Mouse (Mus musculus) midbrain, embryonic 15.5 days (tissue): ENCODE measurements around the gene Wdr66. TPM values are rescaled to one million over a fixed set of nuclear protein-coding genes. Genes with fewer than 3 reads are reported as not detected.

Source experiments
- ATAC-seq: fragments of 200-750 bp; cut with Nextera tagmentation; replicated peaks from 2 replicates; pipeline ENCODE4 v1.8.0; 2017; ENCODE audit warnings: moderate TSS enrichment
- H3K27ac ChIP-seq: fragments of 300-500 bp; sonication (generic); 2 replicates; pipeline ENCODE4 v1.5.1; 2015; ENCODE audit warnings: mild to moderate bottlenecking, inconsistent platforms
- H3K27me3 ChIP-seq: fragments of 300-500 bp; sonication (generic); replicated peaks from 2 replicates; pipeline ENCODE4 v1.6.1; 2015; ENCODE audit warnings: inconsistent platforms
- H3K36me3 ChIP-seq: fragments of 300-500 bp; sonication (generic); replicated peaks from 2 replicates; pipeline ENCODE4 v1.6.1; 2015; ENCODE audit warnings: inconsistent platforms
- H3K4me1 ChIP-seq: fragments of 300-500 bp; sonication (generic); 2 replicates; pipeline ENCODE4 v1.6.1; 2015; ENCODE audit warnings: inconsistent platforms
- H3K4me2 ChIP-seq: fragments of 300-500 bp; sonication (generic); 2 replicates; pipeline ENCODE4 v1.6.1; 2015; ENCODE audit warnings: inconsistent platforms, mild to moderate bottlenecking, moderate library complexity
- H3K4me3 ChIP-seq: fragments of 300-500 bp; sonication (generic); 2 replicates; pipeline ENCODE4 v1.5.1; 2015; ENCODE audit warnings: mild to moderate bottlenecking, inconsistent platforms
- H3K9ac ChIP-seq: fragments of 300-500 bp; sonication (generic); 2 replicates; pipeline ENCODE4 v1.6.1; 2015; ENCODE audit warnings: mild to moderate bottlenecking, inconsistent platforms
- H3K9me3 ChIP-seq: fragments of 300-500 bp; sonication (generic); 2 replicates; pipeline ENCODE4 v1.6.1; 2016; ENCODE audit warnings: inconsistent platforms
- WGBS: fragments of 180-500 bp; shearing (Covaris S2); methylation state at CpG from one replicate; pipeline ENCODE4 v1.1.7; 2015; ENCODE audit warnings: mixed read lengths; 5-methylcytosine and 5-hydroxymethylcytosine counted together
- polyA plus RNA-seq: library from polyadenylated mRNA; unstranded; fragments of >200 nt; fragmentation: Nextera tagmentation; extraction: Ambion mirVana; gene quantifications from 2 replicates; pipeline ENCODE4 v1.2.1, GENCODE M21; 2015

Wdr66 gene
- polyA plus RNA-seq, 1 experiment from 2014 or later, result 1.5 TPM

DNA sequence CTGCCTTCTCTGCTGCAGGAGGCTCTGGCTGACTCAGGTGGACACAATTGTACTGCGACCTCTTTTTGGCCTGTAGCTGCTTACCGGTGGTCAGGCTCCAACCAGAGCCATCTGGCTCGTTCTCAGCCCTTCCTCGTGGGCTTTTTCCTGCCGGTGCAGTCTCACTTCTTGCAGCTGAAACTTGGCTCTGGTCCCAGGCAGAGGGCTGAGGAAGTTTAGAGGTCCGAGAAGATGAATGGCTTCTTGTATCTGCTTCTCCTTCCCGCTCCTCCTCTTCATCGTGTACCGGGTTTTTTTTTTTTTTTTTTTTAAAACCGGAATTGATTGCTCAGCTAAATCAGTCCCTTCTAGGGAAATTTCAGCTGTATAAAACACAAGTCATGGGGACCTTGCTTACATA, 124.7 kb downstream of the Wdr66 start:
- no peaks in the 10 kb centered on the region for H3K4me1 ChIP-seq
- H3K9me3 ChIP-seq, result no peaks in the 10 kb centered on the region
- no peak overlapping the region for H3K4me2 ChIP-seq
- WGBS, result 48% methylated on average over 10 of the region's 10 CpGs
- H3K36me3 ChIP-seq, result peaks cover 18% of the 10 kb centered on the region
- H3K4me3 ChIP-seq, result no peak overlapping the region
- ATAC-seq, result no peak
- no peaks in the 10 kb centered on the region for H3K27me3 ChIP-seq
- no peak overlapping the region for H3K27ac ChIP-seq
- H3K9ac ChIP-seq, result no peak overlapping the region

Other genes starting within 250 kb of the Wdr66 start
- 11.6 and 13.6 TPM in 2 replicates for gene Orai1, start 237.0 kb upstream of the Wdr66 start, polyA plus RNA-seq
- 1.5 TPM in 1 of 2 replicates, not detected in the other for gene Morn3, start 205.1 kb upstream of the Wdr66 start, polyA plus RNA-seq
- gene Tmem120b, start 183.7 kb upstream of the Wdr66 start, polyA plus RNA-seq, result 17.1 and 23.3 TPM in 2 replicates
- gene Rhof, start 119.4 kb upstream of the Wdr66 start, polyA plus RNA-seq, result 12.2 and 13.4 TPM in 2 replicates
- gene Setd1b, start 109.9 kb upstream of the Wdr66 start, polyA plus RNA-seq, result 12.2 TPM in 2 replicates
- gene Psmd9, start 82.7 kb upstream of the Wdr66 start, polyA plus RNA-seq, result 71.5 and 73.4 TPM in 2 replicates
- not detected in 2 replicates for gene Hpd, start 69.4 kb upstream of the Wdr66 start, polyA plus RNA-seq
- 35.9 and 39.6 TPM in 2 replicates for gene Bcl7a, start 91.7 kb downstream of the Wdr66 start, polyA plus RNA-seq
- 18.6 and 21.1 TPM in 2 replicates for gene Mlxip, start 142.7 kb downstream of the Wdr66 start, polyA plus RNA-seq
- 0.89 and 1.1 TPM in 2 replicates for gene Lrrc43, start 237.2 kb downstream of the Wdr66 start, polyA plus RNA-seq
- gene Il31, start 237.4 kb downstream of the Wdr66 start, polyA plus RNA-seq, result not detected in 2 replicates